Mouse (Mus musculus): Measurements from ENCODE around the gene Pax9.

Pax9 gene

GRCm38 (mm10) chr12:56697011-56697740 is 5.6 kb downstream of the Pax9 start:
- no peak for DNase-seq (ENCODE audit: low read depth, low spot score)

GRCm38 (mm10) chr12:56697785-56698184 is 6.2 kb downstream of the Pax9 start:
- DNase-seq (ENCODE audit: low read depth, low spot score), result no peak

- DNase-seq (ENCODE audit: low read depth, low spot score), result no peak
These were observed 6.8 kb downstream of the Pax9 start for GRCm38 (mm10) chr12:56698191-56698980.

- DNase-seq (ENCODE audit: low read depth, low spot score), result no peak
These were observed 7.8 kb downstream of the Pax9 start for GRCm38 (mm10) chr12:56699351-56699750.

- no peak for DNase-seq (ENCODE audit: low read depth, low spot score)
These were observed 8.6 kb downstream of the Pax9 start for GRCm38 (mm10) chr12:56699915-56700900.

GRCm38 (mm10) chr12:56701004-56701403 is 9.4 kb downstream of the Pax9 start:
- no peak for DNase-seq (ENCODE audit: low read depth, low spot score)

- DNase-seq (ENCODE audit: low read depth, low spot score), result no peak
These were observed 26.6 kb downstream of the Pax9 start for GRCm38 (mm10) chr12:56717971-56718706.

- DNase-seq (ENCODE audit: low read depth, low spot score), result no peak
These were observed 27.1 kb downstream of the Pax9 start for GRCm38 (mm10) chr12:56718707-56719051.

GRCm38 (mm10) chr12:56727631-56728030 is 36.1 kb downstream of the Pax9 start:
- DNase-seq (ENCODE audit: low read depth, low spot score), result no peak

- no peak for DNase-seq (ENCODE audit: low read depth, low spot score)
These were observed 45.5 kb downstream of the Pax9 start for GRCm38 (mm10) chr12:56737104-56737503.
